Mouse (Mus musculus): Measurements from ENCODE around the gene Babam1. TPM values are rescaled to one million over a fixed set of nuclear protein-coding genes. Genes with fewer than 3 reads are reported as not detected.

The Babam1 gene
- polyA plus RNA-seq, 1 experiment from 2014 or later, result 106 TPM

DNA sequence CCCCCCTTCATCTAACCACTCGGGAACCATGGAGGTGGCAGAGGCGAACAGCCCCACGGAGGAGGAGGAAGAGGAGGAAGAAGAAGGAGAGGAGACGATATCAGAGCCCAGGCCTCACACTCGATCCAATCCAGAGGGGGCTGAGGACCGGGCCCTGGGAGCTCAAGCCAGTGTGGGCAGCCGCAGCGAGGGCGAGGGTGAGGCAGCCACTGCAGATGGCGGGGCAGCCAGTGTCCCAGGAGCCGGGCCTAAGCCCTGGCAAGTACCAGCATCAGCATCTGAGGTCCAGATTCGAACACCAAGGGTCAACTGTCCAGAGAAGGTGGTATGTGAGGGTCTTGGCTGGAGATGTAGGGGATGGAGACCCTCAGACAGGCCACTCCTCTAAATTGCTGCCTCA, 1.0 kb downstream of the Babam1 start:
- Histone ChIP-seq H3K27me3 (no peaks in the 10 kb centered on the region), H3K9me3 (replicated peaks) (no peaks in the 10 kb centered on the region), H3K4me3 (replicated peaks) (peak overlapping the region; percentile 82), H3K4me2 (replicated peaks) (peak overlapping the region; percentile 87), H3K9ac (no peak overlapping the region), H3K27ac (replicated peaks) (no peak overlapping the region), H3K36me3 (peaks cover 24% of the 10 kb centered on the region), H3K4me1 (peaks cover 13% of the 10 kb centered on the region)
- 80% methylated on average over 12 of the region's 12 CpGs for WGBS
- no peak for ATAC-seq (ENCODE audit: insufficient number of reproducible peaks, low FRiP score, low TSS enrichment, low read depth)

DNA sequence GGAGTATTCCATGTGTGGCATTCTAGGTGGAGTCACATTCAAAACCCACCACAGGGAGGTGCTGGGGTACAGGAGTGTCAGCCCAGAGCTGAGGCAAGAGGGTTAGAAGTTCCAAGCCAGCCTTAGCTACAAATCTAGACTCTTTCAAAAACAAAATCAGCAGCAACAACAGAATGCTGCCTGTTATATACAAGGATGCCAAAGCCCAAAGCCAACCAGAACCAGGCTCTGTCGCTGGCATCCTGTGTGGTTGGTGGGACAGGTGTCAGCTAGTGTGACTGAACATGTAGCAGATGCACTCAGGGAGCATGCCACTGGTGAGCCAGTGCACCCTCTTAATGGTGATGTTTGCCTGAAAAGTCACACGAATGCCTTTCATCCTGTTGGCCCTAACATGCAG, 4.2 kb downstream of the Babam1 start:
- peaks cover 18% of the 10 kb centered on the region for H3K4me1 ChIP-seq
- no peak overlapping the region for H3K9ac ChIP-seq
- no peaks in the 10 kb centered on the region for H3K27me3 ChIP-seq
- no peak overlapping the region for H3K4me3 ChIP-seq (replicated peaks)
- WGBS, result 91% methylated on average over 2 of the region's 2 CpGs
- no peak overlapping the region for H3K27ac ChIP-seq (replicated peaks)
- peaks cover 30% of the 10 kb centered on the region for H3K36me3 ChIP-seq
- no peak overlapping the region for H3K4me2 ChIP-seq (replicated peaks)
- H3K9me3 ChIP-seq (replicated peaks), result no peaks in the 10 kb centered on the region
- ATAC-seq (ENCODE audit: insufficient number of reproducible peaks, low FRiP score, low TSS enrichment, low read depth), result no peak

DNA sequence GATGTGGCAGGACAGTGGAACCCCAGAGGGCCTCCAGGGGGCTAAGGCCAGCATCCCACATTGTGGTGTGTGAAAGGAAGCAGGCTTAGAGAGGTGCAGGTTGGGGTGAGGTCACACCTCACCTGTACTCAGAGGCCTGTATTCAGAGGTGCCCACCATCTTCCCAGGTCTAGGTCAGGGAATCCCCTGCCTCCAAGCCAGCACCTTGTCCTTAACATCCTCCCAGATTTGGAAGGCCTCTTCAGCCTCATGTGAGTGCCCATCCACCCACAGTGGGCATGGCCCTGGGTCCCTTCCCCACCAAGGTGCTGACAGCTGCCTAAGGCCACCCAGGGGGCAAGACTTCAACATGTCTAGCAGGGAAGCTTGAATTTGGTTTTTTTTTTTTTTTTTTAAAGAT, 4.8 kb downstream of the Babam1 start:
- no peaks in the 10 kb centered on the region for H3K9me3 ChIP-seq (replicated peaks)
- H3K27me3 ChIP-seq, result no peaks in the 10 kb centered on the region
- ATAC-seq (ENCODE audit: insufficient number of reproducible peaks, low FRiP score, low TSS enrichment, low read depth), result no peak
- H3K27ac ChIP-seq (replicated peaks), result no peak overlapping the region
- no peak overlapping the region for H3K4me2 ChIP-seq (replicated peaks)
- H3K4me3 ChIP-seq (replicated peaks), result no peak overlapping the region
- peaks cover 30% of the 10 kb centered on the region for H3K36me3 ChIP-seq
- H3K4me1 ChIP-seq, result peaks cover 21% of the 10 kb centered on the region
- no peak overlapping the region for H3K9ac ChIP-seq

DNA sequence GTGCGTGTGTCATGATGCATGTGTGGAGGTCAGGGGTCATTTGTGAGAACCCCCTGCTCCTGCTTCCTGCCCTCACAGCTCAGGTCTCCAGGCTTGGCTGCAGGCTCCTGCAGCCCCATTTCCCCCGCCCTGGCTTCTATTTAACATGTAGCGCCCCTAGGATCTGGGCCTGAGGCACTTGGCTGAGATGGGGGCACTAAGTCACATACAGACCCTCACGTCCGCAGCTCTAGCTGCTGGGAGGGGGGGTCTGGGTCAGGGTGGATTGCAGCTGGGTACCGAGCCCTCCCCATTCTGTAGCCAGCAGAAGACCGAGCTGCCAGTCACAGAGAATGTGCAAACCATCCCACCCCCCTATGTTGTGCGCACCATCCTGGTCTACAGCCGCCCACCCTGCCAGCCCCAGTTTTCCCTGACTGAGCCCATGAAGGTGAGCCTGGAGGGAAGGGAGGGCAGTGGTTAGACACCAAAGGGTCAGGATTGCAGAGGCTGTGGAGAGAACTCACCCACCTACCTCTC, 5.8 kb downstream of the Babam1 start:
- Histone ChIP-seq H3K27me3 (no peaks in the 10 kb centered on the region), H3K4me3 (replicated peaks) (no peak overlapping the region), H3K27ac (replicated peaks) (no peak overlapping the region), H3K9me3 (replicated peaks) (no peaks in the 10 kb centered on the region), H3K36me3 (peaks cover 31% of the 10 kb centered on the region), H3K4me2 (replicated peaks) (no peak overlapping the region), H3K9ac (no peak overlapping the region), H3K4me1 (peaks cover 25% of the 10 kb centered on the region)
- ATAC-seq (ENCODE audit: insufficient number of reproducible peaks, low FRiP score, low TSS enrichment, low read depth), result no peak
- WGBS, result 84% methylated on average over 9 of the region's 9 CpGs

DNA sequence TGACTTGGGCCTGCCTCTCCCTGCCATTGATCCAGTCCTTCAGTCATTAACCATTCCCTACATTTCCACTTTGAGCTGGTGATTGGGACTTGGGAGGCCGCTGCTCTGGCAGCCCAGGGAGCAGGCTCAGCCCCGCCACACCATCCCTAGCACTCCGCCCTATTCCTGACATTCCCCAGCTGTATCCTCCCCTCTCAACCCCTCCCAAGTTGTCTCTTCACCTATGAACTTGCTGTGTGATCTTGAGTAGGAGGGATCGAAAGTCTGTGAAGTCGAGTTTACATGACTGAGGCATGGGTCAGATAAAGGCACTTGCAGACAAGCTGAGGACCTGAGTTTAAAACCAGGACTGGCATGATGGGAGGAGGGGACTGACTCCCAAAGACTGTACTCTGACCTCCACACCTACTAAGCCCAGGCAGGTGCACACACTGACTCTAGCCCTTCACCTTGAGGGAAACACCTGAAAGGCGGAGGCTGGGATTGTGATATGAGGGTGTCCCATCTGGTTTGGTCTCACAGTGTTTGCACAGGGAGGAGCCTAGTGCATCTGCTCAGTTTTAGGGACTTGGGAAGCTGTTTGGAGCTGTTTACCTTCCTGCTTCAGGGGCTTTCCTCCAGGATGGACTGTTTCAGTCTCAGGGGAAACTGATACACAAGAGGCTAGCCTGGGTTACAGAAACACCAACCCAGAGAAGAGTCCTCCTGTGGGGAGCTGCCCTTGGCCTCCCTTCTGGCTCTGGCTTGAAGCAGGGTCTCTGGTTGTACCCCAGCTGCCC, 6.6 kb downstream of the Babam1 start:
- Histone ChIP-seq H3K36me3 (peaks cover 35% of the 10 kb centered on the region), H3K4me3 (replicated peaks) (no peak overlapping the region), H3K9ac (no peak overlapping the region), H3K4me1 (peaks cover 24% of the 10 kb centered on the region), H3K9me3 (replicated peaks) (no peaks in the 10 kb centered on the region), H3K27ac (replicated peaks) (no peak overlapping the region), H3K27me3 (no peaks in the 10 kb centered on the region), H3K4me2 (replicated peaks) (no peak overlapping the region)
- ATAC-seq (ENCODE audit: insufficient number of reproducible peaks, low FRiP score, low TSS enrichment, low read depth), result no peak
- 87% methylated on average over 6 of the region's 6 CpGs for WGBS

DNA sequence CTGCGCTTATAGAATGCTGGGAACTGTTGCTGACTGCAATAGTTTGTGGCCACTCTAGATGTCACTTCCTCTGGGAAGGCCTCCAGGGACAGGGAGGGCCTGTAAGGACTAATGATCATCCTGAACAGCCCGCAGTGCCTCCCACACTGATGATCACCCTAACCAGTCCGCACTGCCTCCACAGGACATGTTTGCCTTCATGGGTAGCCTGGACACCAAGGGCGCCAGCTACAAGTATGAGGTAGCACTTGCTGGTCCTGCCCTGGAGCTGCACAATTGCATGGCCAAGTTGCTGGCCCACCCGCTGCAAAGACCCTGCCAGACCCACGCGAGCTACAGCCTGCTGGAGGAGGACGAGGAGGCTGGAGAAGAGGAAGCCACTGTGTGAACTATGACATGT, 7.3 kb downstream of the Babam1 start:
- 91% methylated on average over 8 of the region's 8 CpGs for WGBS
- no peak overlapping the region for H3K4me3 ChIP-seq (replicated peaks)

DNA sequence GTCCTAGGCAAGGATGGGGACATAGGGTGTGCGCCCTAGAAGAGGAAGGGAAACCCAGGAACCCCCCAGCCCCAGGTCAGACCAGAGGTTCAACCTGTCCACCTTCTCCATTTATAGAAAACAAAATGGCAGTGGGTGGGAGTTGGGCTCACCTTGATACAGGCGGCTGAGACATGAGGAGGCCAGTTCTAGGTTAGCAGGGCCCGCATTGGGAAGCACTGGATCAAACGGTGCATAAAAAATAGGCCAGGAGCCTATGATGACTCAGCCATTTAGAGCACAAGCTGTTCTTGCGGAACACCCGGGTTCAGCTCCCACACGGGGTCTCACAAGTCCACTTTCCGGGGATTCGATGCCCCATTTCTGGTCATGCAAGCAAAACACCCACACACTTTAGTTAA, 8.3 kb downstream of the Babam1 start:
- no peak overlapping the region for H3K9ac ChIP-seq
- peaks cover 37% of the 10 kb centered on the region for H3K36me3 ChIP-seq
- H3K9me3 ChIP-seq (replicated peaks), result no peaks in the 10 kb centered on the region
- peak overlapping the region; percentile 55; the same call in 1 of the 2 replicates for H3K4me3 ChIP-seq (replicated peaks)
- H3K27ac ChIP-seq (replicated peaks), result no peak overlapping the region
- H3K4me2 ChIP-seq (replicated peaks), result peak overlapping the region; percentile 95; the same call in 1 of the 2 replicates
- no peaks in the 10 kb centered on the region for H3K27me3 ChIP-seq
- no peak for ATAC-seq (ENCODE audit: insufficient number of reproducible peaks, low FRiP score, low TSS enrichment, low read depth)
- H3K4me1 ChIP-seq, result peaks cover 24% of the 10 kb centered on the region
- WGBS, result 81% methylated on average over 9 of the region's 9 CpGs

More for the DNA sequence above, 7.3 kb downstream of the Babam1 start:
- Histone ChIP-seq H3K27me3 (no peaks in the 10 kb centered on the region), H3K9me3 (replicated peaks) (no peaks in the 10 kb centered on the region), H3K27ac (replicated peaks) (no peak overlapping the region), H3K36me3 (peaks cover 36% of the 10 kb centered on the region), H3K9ac (no peak overlapping the region), H3K4me1 (peaks cover 24% of the 10 kb centered on the region), H3K4me2 (replicated peaks) (no peak overlapping the region)
- no peak for ATAC-seq (ENCODE audit: insufficient number of reproducible peaks, low FRiP score, low TSS enrichment, low read depth)

DNA sequence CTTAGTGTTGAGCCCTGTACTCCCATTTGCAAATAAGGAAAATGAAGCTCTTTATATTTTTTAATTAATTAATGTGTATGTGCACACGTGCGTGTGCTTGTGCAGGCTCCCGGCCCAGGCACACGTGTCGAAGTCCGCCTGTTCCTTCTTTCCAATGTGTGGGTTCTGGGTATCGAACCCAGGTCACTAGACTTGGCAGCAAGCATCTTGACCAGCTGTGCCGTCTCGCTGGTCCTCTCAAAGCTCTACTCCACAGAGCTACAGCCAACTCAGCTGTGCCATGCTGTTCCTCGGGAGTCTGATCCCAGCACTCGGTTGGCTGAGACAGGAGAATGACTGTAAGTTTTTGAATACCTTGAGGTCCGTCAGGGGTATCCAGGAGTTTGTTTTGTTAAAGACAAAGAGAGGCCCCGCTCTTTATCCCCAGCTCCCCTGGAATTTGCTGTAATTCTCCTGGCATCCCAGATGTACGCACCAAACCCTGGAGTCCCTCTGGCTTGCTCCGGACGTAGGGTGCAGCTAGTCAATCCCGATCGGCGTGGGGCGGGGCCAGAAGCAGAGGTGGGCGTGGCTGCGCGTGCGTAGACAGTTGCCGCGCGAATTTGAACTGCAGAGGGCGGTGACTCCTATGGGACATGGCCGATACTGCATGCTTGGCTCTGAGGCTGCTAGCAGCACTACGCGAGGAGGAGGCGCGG, 8.9 kb downstream of the Babam1 start, which contains the start of gene Ankle1:
Gene Ankle1, plus strand, starts transcription at position 610 of the 698 bp plus-strand sequence.
- Histone ChIP-seq H3K27ac (replicated peaks) (no peak within 1 kb of the TSS; the same call in 1 of the 2 replicates), H3K4me1 (peaks cover 24% of the 10 kb centered on the region), H3K9me3 (replicated peaks) (no peaks in the 10 kb centered on the region), H3K36me3 (peaks cover 34% of the 10 kb centered on the region), H3K4me2 (replicated peaks) (peak within 1 kb of the TSS; percentile 95), H3K9ac (peak within 1 kb of the TSS; percentile 41), H3K4me3 (replicated peaks) (peak within 1 kb of the TSS; percentile 55), H3K27me3 (no peaks in the 10 kb centered on the region)
- ATAC-seq (ENCODE audit: insufficient number of reproducible peaks, low FRiP score, low TSS enrichment, low read depth), result peak; percentile 88
- WGBS, result 16% methylated on average over 33 of the region's 33 CpGs

DNA sequence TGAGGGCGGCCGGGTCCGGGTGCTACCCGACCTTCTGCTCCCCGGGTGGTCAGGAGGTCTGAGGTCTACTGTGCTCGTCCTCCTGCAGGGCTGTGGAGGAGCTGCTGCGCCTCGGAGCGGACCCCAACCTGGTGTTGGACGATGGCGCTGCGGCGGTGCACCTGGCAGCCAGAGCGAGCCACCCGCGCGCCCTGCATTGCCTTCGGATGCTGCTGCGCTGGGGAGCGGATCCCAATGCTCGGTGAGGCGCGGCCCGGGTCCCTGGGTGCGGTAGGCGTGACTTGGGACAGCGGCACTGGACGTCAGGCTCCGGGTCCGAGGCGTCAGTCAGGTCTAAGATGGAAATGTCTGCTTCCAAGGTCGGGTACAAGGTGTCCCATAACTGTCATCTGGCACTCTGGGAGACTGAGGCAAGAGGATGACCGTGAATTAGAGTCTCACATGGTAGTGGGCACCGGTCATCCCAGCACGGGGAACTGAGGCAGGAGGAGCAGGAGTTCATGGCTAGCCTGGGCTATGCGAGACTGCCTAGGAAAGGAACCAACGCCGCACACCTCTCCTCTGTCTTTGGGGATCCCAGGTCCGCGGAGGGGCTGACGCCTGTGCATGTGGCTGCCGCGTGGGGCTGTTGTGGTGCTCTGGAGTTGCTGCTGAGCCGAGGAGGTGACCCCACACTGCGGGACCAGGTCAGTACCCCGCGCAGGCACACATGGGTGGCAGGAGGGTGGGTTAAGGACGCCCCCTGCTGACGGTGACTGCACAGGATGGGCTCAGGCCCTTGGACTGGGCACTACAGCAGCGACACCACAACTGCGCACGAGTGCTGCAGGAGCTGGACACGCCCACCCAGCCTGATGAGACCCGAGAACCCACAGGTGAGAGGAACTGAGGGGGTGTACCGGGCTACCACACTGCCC, 9.7 kb downstream of the Babam1 start:
- Histone ChIP-seq H3K36me3 (peaks cover 29% of the 10 kb centered on the region), H3K9ac (peak overlapping the region; percentile 41), H3K4me2 (replicated peaks) (peak overlapping the region; percentile 95), H3K9me3 (replicated peaks) (no peaks in the 10 kb centered on the region), H3K27me3 (no peaks in the 10 kb centered on the region), H3K4me1 (peaks cover 24% of the 10 kb centered on the region), H3K27ac (replicated peaks) (no peak overlapping the region; the same call in 1 of the 2 replicates), H3K4me3 (replicated peaks) (peak overlapping the region; percentile 55)
- peak; percentile 60; the same call in 1 of the 2 replicates for ATAC-seq (ENCODE audit: insufficient number of reproducible peaks, low FRiP score, low TSS enrichment, low read depth)
- under 1% methylated on average over 55 of the region's 55 CpGs for WGBS

DNA sequence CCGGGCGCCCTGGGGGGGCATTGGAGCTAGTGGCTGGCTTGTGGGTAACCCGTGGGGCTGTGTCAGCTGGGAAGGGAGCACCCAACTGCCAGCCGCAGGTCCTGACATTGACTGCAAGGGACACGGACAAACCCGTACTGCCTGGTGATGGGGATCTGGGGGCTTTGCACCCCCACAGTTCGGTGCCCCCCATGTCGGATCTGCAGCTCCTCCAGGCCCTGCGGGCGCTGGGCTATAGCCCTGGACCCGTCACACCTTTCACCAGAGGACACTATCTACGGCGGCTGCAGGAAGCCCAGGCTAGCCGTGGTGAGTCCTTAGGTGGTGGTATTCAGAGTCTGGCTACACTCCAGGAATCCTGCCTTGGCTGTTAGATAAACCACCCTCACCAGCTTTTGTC, 10.8 kb downstream of the Babam1 start:
- ATAC-seq (ENCODE audit: insufficient number of reproducible peaks, low FRiP score, low TSS enrichment, low read depth), result no peak
- peaks cover 29% of the 10 kb centered on the region for H3K36me3 ChIP-seq
- peaks cover 24% of the 10 kb centered on the region for H3K4me1 ChIP-seq
- H3K9me3 ChIP-seq (replicated peaks), result no peaks in the 10 kb centered on the region
- no peak overlapping the region for H3K27ac ChIP-seq (replicated peaks)
- H3K4me2 ChIP-seq (replicated peaks), result peak overlapping the region; percentile 95; the same call in 1 of the 2 replicates
- peak overlapping the region; percentile 9; the same call in 1 of the 2 replicates for H3K9ac ChIP-seq
- peak overlapping the region; percentile 55; the same call in 1 of the 2 replicates for H3K4me3 ChIP-seq (replicated peaks)
- H3K27me3 ChIP-seq, result no peaks in the 10 kb centered on the region
- WGBS, result 93% methylated on average over 14 of the region's 14 CpGs

Measured in embryonic facial prominence, embryonic 15.5 days (tissue).